Mouse (Mus musculus) heart, embryonic 15.5 days (tissue): ENCODE data around the gene Gm3424. TPM values are rescaled to one million over a fixed set of nuclear protein-coding genes. Genes with fewer than 3 reads are reported as not detected.
"Not testable (repeated sequence)": the region's sequence is repeated elsewhere in the genome, so short reads cannot be mapped to it uniquely, and the experiment has no call there.

ENCODE experiments used
- ATAC-seq: fragments of 200-750 bp; cut with Nextera tagmentation; replicated peaks from 2 replicates; pipeline ENCODE4 v1.8.0; 2017; ENCODE audit warnings: low read depth, moderate TSS enrichment; ENCODE audit not compliant: insufficient number of reproducible peaks, insufficient read depth, low FRiP score
- H3K27ac ChIP-seq: fragments of 300-500 bp; sonication (generic); 2 replicates; pipeline ENCODE4 v1.5.1; 2015; ENCODE audit warnings: mild to moderate bottlenecking, inconsistent platforms
- H3K27me3 ChIP-seq: fragments of 300-500 bp; sonication (generic); 2 replicates; pipeline ENCODE4 v1.6.1; 2015; ENCODE audit warnings: inconsistent platforms
- H3K36me3 ChIP-seq: fragments of 300-500 bp; sonication (generic); 2 replicates; pipeline ENCODE4 v1.6.1; 2015; ENCODE audit warnings: mild to moderate bottlenecking, inconsistent platforms
- H3K4me1 ChIP-seq: fragments of 300-500 bp; sonication (generic); replicated peaks from 2 replicates; pipeline ENCODE4 v1.6.1; 2015; ENCODE audit warnings: inconsistent platforms
- H3K4me2 ChIP-seq: fragments of 300-500 bp; sonication (generic); 2 replicates; pipeline ENCODE4 v1.6.1; 2015; ENCODE audit warnings: inconsistent platforms, mild to moderate bottlenecking, moderate library complexity
- H3K4me3 ChIP-seq: fragments of 300-500 bp; sonication (generic); 2 replicates; pipeline ENCODE4 v1.5.1; 2015; ENCODE audit warnings: mild to moderate bottlenecking, inconsistent platforms
- H3K9ac ChIP-seq: fragments of 300-500 bp; sonication (generic); 2 replicates; pipeline ENCODE4 v1.6.1; 2015; ENCODE audit warnings: mild to moderate bottlenecking, inconsistent platforms
- H3K9me3 ChIP-seq: fragments of 300-500 bp; sonication (generic); replicated peaks from 2 replicates; pipeline ENCODE4 v1.6.1; 2016; ENCODE audit warnings: inconsistent platforms
- WGBS: fragments of 180-500 bp; shearing (Covaris S2); methylation state at CpG from one replicate; pipeline ENCODE4 v1.1.7; 2015; ENCODE audit warnings: mixed read lengths; 5-methylcytosine and 5-hydroxymethylcytosine counted together
- polyA plus RNA-seq: library from polyadenylated mRNA; unstranded; fragments of >200 nt; fragmentation: Nextera tagmentation; extraction: Ambion mirVana; gene quantifications from 2 replicates; pipeline ENCODE4 v1.2.1, GENCODE M21; 2015

Gm3424 gene
- polyA plus RNA-seq: not detected in 2 replicates

GRCm38 (mm10) chr14:5830229-5830628, at the start of gene Gm3424:
Gene Gm3424 (minus strand): TSS chr14:5830329.
- not testable (repeated sequence) for ATAC-seq, H3K4me2 ChIP-seq, H3K4me1 ChIP-seq, H3K9ac ChIP-seq, H3K4me3 ChIP-seq, H3K9me3 ChIP-seq, H3K36me3 ChIP-seq, H3K27ac ChIP-seq, H3K27me3 ChIP-seq
- no CpG with 5 or more reads among the region's 3 CpGs for WGBS

GRCm38 (mm10) chr14:5879791-5880190, 49.7 kb upstream of the Gm3424 start:
- H3K9ac ChIP-seq, H3K36me3 ChIP-seq, ATAC-seq, H3K9me3 ChIP-seq, H3K4me1 ChIP-seq, H3K27ac ChIP-seq, H3K27me3 ChIP-seq: not testable (repeated sequence)
- peak overlapping the region; percentile 43 for H3K4me3 ChIP-seq
- peak overlapping the region; percentile 78 for H3K4me2 ChIP-seq
- under 1% methylated on average over 22 of the region's 28 CpGs for WGBS

GRCm38 (mm10) chr14:5879136-5879535, 49.0 kb upstream of the Gm3424 start:
- H3K4me3 ChIP-seq, H3K27me3 ChIP-seq, H3K4me1 ChIP-seq, ATAC-seq, H3K27ac ChIP-seq, H3K9me3 ChIP-seq, H3K9ac ChIP-seq, H3K36me3 ChIP-seq: not testable (repeated sequence)
- peak overlapping the region; percentile 36; the same call in 1 of the 2 replicates for H3K4me2 ChIP-seq
- WGBS: 8% methylated on average over 7 of the region's 11 CpGs

GRCm38 (mm10) chr14:5855911-5856310, 25.8 kb upstream of the Gm3424 start:
- H3K4me1 ChIP-seq, H3K4me3 ChIP-seq, H3K4me2 ChIP-seq, ATAC-seq, H3K27ac ChIP-seq, H3K36me3 ChIP-seq, H3K9ac ChIP-seq, H3K27me3 ChIP-seq, H3K9me3 ChIP-seq: not testable (repeated sequence)
- 70% methylated on average over 3 of the region's 3 CpGs for WGBS

GRCm38 (mm10) chr14:5812699-5813356, 17.3 kb downstream of the Gm3424 start:
- not testable (repeated sequence) for H3K4me1 ChIP-seq, H3K27me3 ChIP-seq, H3K27ac ChIP-seq, H3K4me2 ChIP-seq, ATAC-seq, H3K9me3 ChIP-seq, H3K9ac ChIP-seq, H3K4me3 ChIP-seq, H3K36me3 ChIP-seq
- no CpG with 5 or more reads among the region's 47 CpGs for WGBS

- not testable (repeated sequence) for H3K4me2 ChIP-seq, H3K27me3 ChIP-seq, H3K36me3 ChIP-seq, H3K9me3 ChIP-seq, H3K4me1 ChIP-seq, H3K27ac ChIP-seq, H3K4me3 ChIP-seq, H3K9ac ChIP-seq, ATAC-seq
- WGBS: no CpG with 5 or more reads among the region's 3 CpGs
Observed at GRCm38 (mm10) chr14:5807882-5808281, 22.2 kb downstream of the Gm3424 start, which contains the start of gene Gm3383. Gene Gm3383 (minus strand): TSS chr14:5807982.

Other genes with a start within 250 kb of the Gm3424 start
- not detected in 2 replicates for gene Gm8265, start 197.3 kb downstream of the Gm3424 start, polyA plus RNA-seq
- gene Gm9603, start 142.9 kb downstream of the Gm3424 start, polyA plus RNA-seq: not detected in 2 replicates
- gene Gm3373, start 88.8 kb downstream of the Gm3424 start, polyA plus RNA-seq: not detected in 2 replicates
- gene Gm3383, start 22.3 kb downstream of the Gm3424 start, polyA plus RNA-seq: 0.34 and 0.50 TPM in 2 replicates
- gene Gm8237, start 50.1 kb upstream of the Gm3424 start, polyA plus RNA-seq: 0.06 and 0.08 TPM in 2 replicates
- 0.37 and 0.38 TPM in 2 replicates for gene Gm3248, start 131.4 kb upstream of the Gm3424 start, polyA plus RNA-seq
- not detected in 2 replicates for gene Gm3453, start 148.8 kb upstream of the Gm3424 start, polyA plus RNA-seq
- 0.08 TPM in 1 of 2 replicates, not detected in the other for gene Gm6337, start 227.9 kb upstream of the Gm3424 start, polyA plus RNA-seq